Mouse (Mus musculus) right cerebral cortex, postnatal 4 days (tissue): ENCODE measurements around the gene Tbx10.
"Not testable (repeated sequence)": the region's sequence is repeated elsewhere in the genome, so short reads cannot be mapped to it uniquely, and the experiment has no call there.

Experiments
- DNase-seq: peaks from one replicate; pipeline ENCODE4 v3.0.0-alpha.2; 2022

The Tbx10 gene

DNA sequence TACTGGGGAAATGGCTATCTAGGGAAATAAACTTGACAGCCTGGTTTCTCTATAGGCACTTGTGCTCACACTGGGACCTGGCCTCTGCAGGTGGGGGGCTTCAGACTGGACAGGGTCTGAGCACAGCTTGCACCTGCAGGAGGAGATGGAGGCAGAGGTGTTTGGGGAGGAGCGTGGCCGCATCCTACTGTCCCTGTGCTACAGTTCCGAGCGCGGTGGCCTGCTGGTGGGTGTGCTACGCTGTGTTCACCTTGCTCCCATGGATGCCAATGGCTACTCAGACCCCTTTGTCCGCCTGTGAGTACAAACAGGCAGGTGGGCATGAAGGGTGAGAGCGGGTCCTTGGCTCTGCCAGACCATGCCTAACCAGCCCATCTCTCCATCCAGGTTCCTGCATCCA, 13.4 kb downstream of the Tbx10 start:
- no peak for DNase-seq

GRCm38 (mm10) chr19:4011086-4011485, 18.5 kb downstream of the Tbx10 start:
- DNase-seq, result no peak

DNA sequence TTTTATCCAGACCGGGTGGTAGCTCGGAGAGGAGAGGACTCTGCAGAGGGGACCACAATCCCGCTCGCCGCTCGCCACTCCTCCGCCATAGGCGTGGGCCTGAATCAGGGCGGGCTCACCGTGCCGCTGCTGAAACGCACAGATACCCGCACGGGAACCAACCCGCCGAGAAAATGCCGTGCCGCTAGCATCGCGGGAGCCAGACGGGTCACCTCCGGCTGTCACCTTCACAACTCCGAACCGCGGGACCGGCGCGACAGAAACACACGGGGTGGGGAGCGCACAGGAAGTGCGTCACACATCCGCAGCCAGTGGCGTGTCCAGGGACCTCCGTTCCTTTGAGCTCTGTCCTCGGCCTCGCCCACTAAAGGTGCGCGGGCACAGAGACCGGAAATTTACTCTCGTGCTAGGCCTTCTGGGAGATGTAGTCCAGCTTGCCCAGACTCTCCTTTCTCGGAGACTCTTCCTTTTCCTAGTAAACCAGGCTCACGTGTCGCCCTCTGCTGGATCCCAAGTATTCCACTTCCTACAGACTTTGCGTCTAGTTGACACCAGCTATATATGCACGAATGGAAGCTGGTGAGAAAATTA, 20.0 kb downstream of the Tbx10 start, which contains the start of gene Ndufv1:
Gene Ndufv1, minus strand, starts transcription at position 375 of the 591 bp plus-strand sequence.
- DNase-seq, result peak; percentile 95

- DNase-seq, result no peak
These were observed 20.5 kb downstream of the Tbx10 start for GRCm38 (mm10) chr19:4013066-4013465.

DNA sequence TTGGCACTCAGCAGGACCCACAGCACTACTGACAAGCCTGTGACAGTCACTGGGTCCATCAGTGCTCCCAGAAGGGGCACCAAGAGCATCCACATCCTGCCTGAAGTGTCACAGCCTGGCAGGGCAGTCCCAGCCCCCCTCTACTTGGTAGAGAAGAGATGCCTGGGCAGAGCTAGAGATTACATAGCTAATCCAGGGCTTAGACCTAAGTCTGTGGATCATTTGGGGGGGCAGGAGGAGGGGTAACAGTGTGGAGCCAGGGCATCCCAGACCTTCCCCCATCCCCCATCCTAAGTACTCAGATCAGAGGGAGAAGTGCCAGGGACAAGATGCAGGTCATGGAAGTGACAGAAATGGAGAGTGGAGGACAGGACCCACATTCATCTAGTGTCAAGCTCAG, 22.2 kb downstream of the Tbx10 start:
- no peak for DNase-seq

DNA sequence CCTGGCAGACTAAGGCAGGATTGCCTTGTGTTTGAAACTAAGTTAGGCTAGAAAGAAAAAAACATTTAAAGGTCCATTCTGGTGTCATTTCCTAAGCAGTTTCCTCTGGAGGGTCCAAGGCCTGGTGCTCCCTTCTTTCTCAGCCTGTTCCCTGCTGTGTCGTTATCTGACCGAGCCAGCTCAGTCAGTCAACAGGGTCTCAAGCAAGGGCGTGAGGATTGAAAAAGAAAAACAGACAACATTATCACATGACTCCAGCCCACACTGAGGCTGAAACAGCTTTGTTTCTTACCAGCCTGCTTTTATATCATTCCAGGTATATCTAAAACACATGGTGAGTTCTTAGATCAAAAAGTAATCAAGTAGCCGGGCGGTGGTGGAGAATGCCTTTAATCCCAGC, 23.1 kb downstream of the Tbx10 start:
- no peak for DNase-seq

- DNase-seq, result no peak
These were observed 25.5 kb downstream of the Tbx10 start for GRCm38 (mm10) chr19:4017921-4018587.

- DNase-seq, result peak; percentile 60
These were observed 26.4 kb downstream of the Tbx10 start for GRCm38 (mm10) chr19:4018743-4019583.

GRCm38 (mm10) chr19:4023185-4023584, 30.6 kb downstream of the Tbx10 start:
- DNase-seq, result no peak

GRCm38 (mm10) chr19:4027576-4027975, 35.0 kb downstream of the Tbx10 start:
- DNase-seq, result no peak

- no peak for DNase-seq
These were observed 40.1 kb downstream of the Tbx10 start for GRCm38 (mm10) chr19:4032668-4033067.

- no peak for DNase-seq
These were observed 40.7 kb downstream of the Tbx10 start for GRCm38 (mm10) chr19:4033298-4033697.

- DNase-seq, result no peak
These were observed 41.2 kb downstream of the Tbx10 start for GRCm38 (mm10) chr19:4033742-4034141.

DNA sequence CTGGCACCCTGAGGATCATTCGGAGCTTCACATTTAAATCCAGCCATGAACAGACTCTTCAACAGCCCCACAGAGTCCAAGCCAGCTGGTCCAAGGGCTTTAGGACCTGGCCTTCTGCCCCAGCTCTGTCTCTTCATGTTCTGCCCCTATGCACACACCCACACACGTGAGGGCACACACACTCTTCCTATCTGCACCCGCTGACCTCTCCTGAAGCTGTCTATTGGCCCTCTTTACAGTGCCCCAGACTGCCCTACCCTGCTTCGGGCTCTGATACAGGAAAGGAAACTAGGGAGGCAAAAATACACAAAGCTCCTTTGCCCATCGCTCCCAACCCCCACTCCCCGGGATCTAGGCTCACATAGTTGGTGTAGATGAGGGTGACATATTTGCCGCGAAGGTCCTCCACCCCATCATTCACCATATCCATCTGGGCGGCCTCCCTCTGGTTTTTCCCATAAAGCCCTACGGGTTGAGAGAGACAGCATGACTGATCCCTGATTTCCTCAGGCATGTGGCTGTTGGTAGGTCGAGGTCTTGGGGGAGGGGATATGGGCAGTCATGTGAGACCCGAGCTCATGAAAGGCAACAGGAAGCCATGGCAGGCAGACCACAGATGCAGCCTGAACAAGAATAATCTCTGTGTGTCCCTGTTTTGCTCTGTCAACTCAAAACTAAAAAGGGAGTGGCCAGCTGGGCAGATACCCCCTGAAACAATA, 43.9 kb downstream of the Tbx10 start:
- DNase-seq, result no peak

- DNase-seq, result not testable (repeated sequence)
These were observed 44.7 kb downstream of the Tbx10 start for GRCm38 (mm10) chr19:4037154-4037787.

DNA sequence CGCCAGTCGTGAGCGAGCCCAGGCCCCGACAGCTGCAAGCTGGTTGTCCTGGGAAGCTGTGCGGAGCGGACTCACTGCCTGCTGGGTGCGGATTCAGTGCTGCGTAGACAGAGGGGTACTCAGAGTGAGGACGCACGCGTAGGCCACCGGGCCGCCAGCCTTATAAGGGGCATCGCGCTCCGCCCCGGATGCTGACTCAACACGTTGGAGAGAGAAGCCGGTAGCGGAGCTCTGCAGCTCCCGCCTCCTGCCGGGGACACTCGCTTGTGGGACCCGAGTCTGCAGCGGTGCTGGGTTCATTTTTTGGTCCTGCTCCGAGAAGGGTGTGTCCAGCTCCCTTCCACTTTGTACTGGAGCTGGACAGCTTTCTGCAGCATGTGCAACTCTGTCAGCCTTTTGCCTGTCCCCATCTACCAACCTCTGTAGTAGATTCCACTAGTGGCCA, 45.3 kb downstream of the Tbx10 start, which contains the start of gene Gstp1:
Gene Gstp1, minus strand, starts transcription at position 198 of the 445 bp plus-strand sequence.
- DNase-seq, result peak; percentile 81

DNA sequence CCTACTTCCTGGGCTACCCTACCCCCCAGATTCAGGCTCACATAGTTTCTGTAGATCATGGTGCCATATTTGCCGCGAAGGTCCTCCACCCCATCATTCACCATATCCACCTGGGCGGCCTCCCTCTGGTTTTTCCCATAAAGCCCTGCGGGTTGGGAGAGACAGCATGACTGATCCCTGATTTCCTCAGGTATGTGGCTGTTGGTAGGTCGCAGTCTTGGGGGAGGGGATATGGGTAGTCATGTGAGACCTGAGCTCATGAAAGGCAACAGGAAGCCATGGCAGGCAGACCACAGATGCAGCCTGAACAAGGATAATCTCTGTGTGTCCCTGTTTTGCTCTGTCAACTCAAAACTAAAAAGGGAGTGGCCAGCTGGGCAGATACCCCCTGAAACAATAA, 48.4 kb downstream of the Tbx10 start:
- DNase-seq, result not testable (repeated sequence)

- not testable (repeated sequence) for DNase-seq
These were observed 48.9 kb downstream of the Tbx10 start for GRCm38 (mm10) chr19:4041500-4041899.

DNA sequence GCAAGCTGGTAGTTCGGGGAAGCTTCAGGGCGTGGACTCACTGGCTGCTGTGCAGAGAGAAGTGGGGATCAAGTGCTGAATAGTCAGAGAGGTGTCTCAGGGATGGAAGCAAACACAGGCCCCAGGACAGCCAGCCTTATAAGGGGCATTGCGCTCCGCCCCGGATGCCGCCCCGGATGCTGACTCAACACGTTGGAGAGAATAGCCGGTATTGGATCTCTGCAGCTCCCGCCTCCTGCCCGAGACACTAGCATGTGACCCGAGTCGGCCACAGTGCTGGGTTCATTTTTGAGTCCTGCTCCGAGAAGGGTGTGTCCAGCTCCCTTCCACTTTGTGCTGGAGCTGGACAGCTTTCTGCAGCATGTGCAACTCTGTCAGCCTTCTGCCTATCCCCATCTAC, 49.6 kb downstream of the Tbx10 start:
- DNase-seq, result no peak

GRCm38 (mm10) chr19:4044109-4044508, 51.6 kb downstream of the Tbx10 start:
- not testable (repeated sequence) for DNase-seq

GRCm38 (mm10) chr19:4045966-4046865, 53.7 kb downstream of the Tbx10 start, which contains the start of gene Gstp2:
Gene Gstp2, minus strand, starts transcription at chr19:4046023.
- DNase-seq, result peak; percentile 59
